Mouse (Mus musculus): ENCODE data around the gene Olfr1205.

The Olfr1205 gene

DNA sequence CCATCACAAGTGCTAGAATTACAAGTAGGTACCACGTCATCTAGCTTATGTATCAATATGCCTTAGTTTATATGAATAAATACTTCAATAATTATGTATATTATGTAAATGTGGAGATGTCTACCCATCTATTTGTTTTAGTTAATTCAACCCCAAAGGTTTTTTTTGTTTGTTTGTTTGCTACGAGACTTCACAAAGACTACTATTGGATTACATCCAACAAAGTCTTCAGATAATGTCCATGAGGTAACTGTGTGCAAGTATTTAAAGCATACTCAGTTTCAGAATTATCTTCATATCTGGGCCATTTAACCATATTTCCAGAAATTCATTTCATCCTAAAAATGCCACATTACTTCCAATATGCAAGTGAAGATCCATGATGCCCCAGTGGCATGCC is at the start of gene Olfr1205:
Gene Olfr1205, plus strand, starts transcription at position 301 of the 400 bp plus-strand sequence.
- DNase-seq (ENCODE audit: low spot score) = no peak

DNA sequence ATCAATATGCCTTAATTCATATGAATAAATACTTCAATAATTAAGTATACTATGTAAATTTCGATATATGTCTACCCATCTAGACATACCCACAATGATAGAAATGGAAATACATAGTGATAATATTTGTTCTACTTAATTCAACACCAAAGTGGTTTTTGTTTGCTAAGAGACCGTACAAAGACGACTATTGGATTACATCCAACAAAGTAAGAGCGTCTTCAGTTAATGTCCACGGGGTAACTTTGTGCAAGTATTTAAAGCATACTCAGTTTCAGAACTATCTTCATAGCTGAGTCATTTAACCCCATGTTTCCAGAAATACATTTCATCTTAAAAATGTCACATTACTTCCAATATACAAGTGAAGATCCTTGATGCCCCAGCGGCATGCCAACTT is 36.8 kb upstream of the Olfr1205 start, which contains the start of gene Olfr1201:
Gene Olfr1201, plus strand, starts transcription at position 301 of the 400 bp plus-strand sequence.
- DNase-seq (ENCODE audit: low spot score) = no peak

DNA sequence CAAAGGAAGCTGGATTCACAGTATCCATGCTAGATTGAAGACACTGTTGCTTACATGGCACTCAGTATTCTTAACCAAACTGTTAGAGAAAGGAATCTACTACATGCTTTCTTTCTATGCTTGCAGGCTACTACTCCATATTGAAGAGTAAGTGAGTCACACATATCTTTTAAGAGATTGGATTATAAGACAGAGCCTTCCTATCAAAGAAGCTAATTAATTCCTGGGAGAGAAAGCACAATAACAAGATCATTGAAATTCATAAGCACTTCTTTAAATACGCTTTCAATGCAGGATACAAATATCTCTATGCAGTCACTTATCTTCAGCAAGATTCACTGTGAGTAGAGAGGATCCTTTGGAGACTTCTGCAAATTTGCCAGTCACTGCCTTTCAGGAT is 15.3 kb upstream of the Olfr1205 start, which contains the start of gene Olfr1202:
Gene Olfr1202, plus strand, starts transcription at position 301 of the 400 bp plus-strand sequence.
- DNase-seq (ENCODE audit: low spot score) = no peak

- no peak for DNase-seq (ENCODE audit: low spot score)
Measured at GRCm38 (mm10) chr2:88838477-88838876, 8.9 kb downstream of the Olfr1205 start.

DNA sequence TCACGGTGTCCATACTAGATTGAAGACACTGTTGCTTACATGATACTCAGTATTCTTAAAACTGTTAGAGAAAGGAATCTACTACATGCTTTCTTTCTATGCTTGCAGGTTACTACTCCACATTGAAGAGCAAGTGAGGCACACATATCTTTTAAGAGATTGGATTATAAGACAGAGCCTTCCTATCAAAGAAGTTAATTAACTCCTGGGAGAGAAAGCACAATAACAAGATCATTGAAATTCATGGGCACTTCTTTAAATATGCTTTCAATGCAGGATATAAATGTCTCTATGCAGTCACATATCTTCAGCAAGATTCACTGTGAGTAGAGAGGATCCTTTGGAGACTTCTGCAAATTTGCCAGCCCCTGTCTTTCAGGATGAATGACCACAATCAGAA is 19.5 kb downstream of the Olfr1205 start, which contains the start of gene Olfr1204:
Gene Olfr1204, plus strand, starts transcription at position 301 of the 400 bp plus-strand sequence.
- no peak for DNase-seq (ENCODE audit: low spot score)

DNA sequence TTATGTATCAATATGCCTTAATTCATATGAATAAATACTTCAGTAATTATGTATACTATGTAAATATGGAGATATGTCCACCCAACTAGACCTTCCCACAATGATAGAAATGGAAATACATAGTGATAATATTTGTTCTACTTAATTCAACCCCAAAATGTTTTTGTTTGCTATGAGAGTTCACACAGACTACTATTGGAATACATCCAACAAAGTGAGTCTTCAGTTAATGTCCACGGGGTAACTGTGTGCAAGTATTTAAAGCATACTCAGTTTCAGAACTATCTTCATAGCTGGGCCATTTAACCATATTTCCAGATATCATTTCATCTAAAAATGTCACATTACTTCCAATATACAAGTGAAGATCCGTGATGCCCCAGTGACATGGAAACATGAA is 33.4 kb downstream of the Olfr1205 start, which contains the start of gene Olfr1206:
Gene Olfr1206, plus strand, starts transcription at position 301 of the 400 bp plus-strand sequence.
- no peak for DNase-seq (ENCODE audit: low spot score)

Measured in left cerebral cortex, adult 11 months (tissue).